Mouse (Mus musculus): Measurements from ENCODE around the gene Paf1. TPM values are rescaled to one million over a fixed set of nuclear protein-coding genes. Genes with fewer than 3 reads are reported as not detected.
A peak's percentile ranks its signal among the peaks of the same experiment; 100 is the strongest.

Gene Paf1
- polyA plus RNA-seq (2012; rRNA removed), result 25.2 and 40.4 TPM in 2 replicates
- polyA plus RNA-seq (2014; fragmentation: Nextera tagmentation; extraction: Ambion mirVana), result 15.0 and 18.3 TPM in 2 replicates

GRCm38 (mm10) chr7:28392429-28393271, at the start of gene Paf1, which contains the start of gene Med29:
TSS of gene Paf1 (plus strand) at chr7:28392951.
TSS of gene Med29 (minus strand) at chr7:28392708.
- ATAC-seq (ENCODE audit: insufficient read depth), result peak; percentile 98
- Histone ChIP-seq H3K4me3 (ENCODE audit: insufficient read depth in 1 of 2, low read depth in 2 of 2, low read length in 2 of 2) (peak within 1 kb of the TSS; percentile 74 to 79), H3K9me3 (ENCODE audit: control insufficient read depth, low read length) (no peaks in the 10 kb centered on the region), H3K27me3 (ENCODE audit: control insufficient read depth, insufficient read depth, low read length) (no peaks in the 10 kb centered on the region), H3K27ac (peak within 1 kb of the TSS; percentile 9), H3K36me3 (replicated peaks; ENCODE audit: control insufficient read depth, insufficient read depth, low read depth) (peaks cover 16% of the 10 kb centered on the region), H3K4me1 (replicated peaks; ENCODE audit: control insufficient read depth in 2 of 2, insufficient read depth in 2 of 2, low read length in 1 of 2) (peaks cover 8 to 10% of the 10 kb centered on the region in 2 experiments), H3K9ac (replicated peaks) (peak within 1 kb of the TSS; percentile 76), H3K4me2 (ENCODE audit: low read depth) (peak within 1 kb of the TSS; percentile 93)
- DNase-seq (ENCODE audit: low read depth in 3 of 3, low spot score in 3 of 3), result peak; percentile 99 to 100 (median 99)
- TF ChIP-seq EP300 (IDR thresholded peaks at IDR 0.05; ENCODE audit: low read depth), result no peak; the same call in 1 of the 2 replicates
- no peak for TF ChIP-seq CTCF (IDR thresholded peaks at IDR 0.05; ENCODE audit: low read depth)
- whole genome bisulfite sequencing (ENCODE audit: insufficient replicate concordance), result under 1% methylated on average over 58 of the region's 58 CpGs

GRCm38 (mm10) chr7:28344637-28345036, 48.1 kb upstream of the Paf1 start:
- ATAC-seq (ENCODE audit: insufficient read depth) (no peak), DNase-seq (ENCODE audit: low read depth in 3 of 3, low spot score in 3 of 3) (peak; percentile 60 to 64 (median 61))
- TF ChIP-seq EP300 (IDR thresholded peaks at IDR 0.05; ENCODE audit: low read depth) (no peak), CTCF (IDR thresholded peaks at IDR 0.05; ENCODE audit: low read depth) (peak; percentile 89)
- Histone ChIP-seq H3K4me1 (replicated peaks; ENCODE audit: control insufficient read depth in 2 of 2, insufficient read depth in 2 of 2, low read length in 1 of 2) (peaks cover 3 to 16% of the 10 kb centered on the region in 2 experiments), H3K9me3 (ENCODE audit: control insufficient read depth, low read length) (no peaks in the 10 kb centered on the region), H3K4me3 (ENCODE audit: insufficient read depth in 1 of 2, low read depth in 2 of 2, low read length in 2 of 2) (no peak overlapping the region), H3K36me3 (replicated peaks; ENCODE audit: control insufficient read depth, insufficient read depth, low read depth) (no peaks in the 10 kb centered on the region), H3K27ac (no peak overlapping the region), H3K9ac (replicated peaks) (no peak overlapping the region), H3K27me3 (ENCODE audit: control insufficient read depth, insufficient read depth, low read length) (no peaks in the 10 kb centered on the region), H3K4me2 (ENCODE audit: low read depth) (no peak overlapping the region)
- 3% methylated on average over 4 of the region's 4 CpGs for WGBS (ENCODE audit: insufficient replicate concordance)

- no peak for TF ChIP-seq CTCF (IDR thresholded peaks at IDR 0.05; ENCODE audit: low read depth)
- TF ChIP-seq EP300 (IDR thresholded peaks at IDR 0.05; ENCODE audit: low read depth), result no peak
- H3K4me1 ChIP-seq (replicated peaks; ENCODE audit: control insufficient read depth in 2 of 2, insufficient read depth in 2 of 2, low read length in 1 of 2), result peaks cover 14 to 22% of the 10 kb centered on the region in 2 experiments
- H3K27me3 ChIP-seq (ENCODE audit: control insufficient read depth, insufficient read depth, low read length), result no peaks in the 10 kb centered on the region
- DNase-seq (ENCODE audit: low read depth in 3 of 3, low spot score in 3 of 3) (no peak), ATAC-seq (ENCODE audit: insufficient read depth) (no peak)
- H3K9ac ChIP-seq (replicated peaks), result no peak overlapping the region
- H3K4me3 ChIP-seq (ENCODE audit: insufficient read depth in 1 of 2, low read depth in 2 of 2, low read length in 2 of 2), result no peak overlapping the region
- H3K27ac ChIP-seq, result no peak overlapping the region
- peaks cover 12% of the 10 kb centered on the region for H3K36me3 ChIP-seq (replicated peaks; ENCODE audit: control insufficient read depth, insufficient read depth, low read depth)
- H3K4me2 ChIP-seq (ENCODE audit: low read depth), result no peak overlapping the region
- H3K9me3 ChIP-seq (ENCODE audit: control insufficient read depth, low read length), result no peaks in the 10 kb centered on the region
- WGBS (ENCODE audit: insufficient replicate concordance), result 66% methylated on average over 3 of the region's 3 CpGs
Observed at GRCm38 (mm10) chr7:28347746-28348145, 45.0 kb upstream of the Paf1 start.

- 76% methylated on average over 7 of the region's 7 CpGs for WGBS (ENCODE audit: insufficient replicate concordance)
- Histone ChIP-seq H3K9me3 (ENCODE audit: control insufficient read depth, low read length) (no peaks in the 10 kb centered on the region), H3K4me1 (replicated peaks; ENCODE audit: control insufficient read depth in 2 of 2, insufficient read depth in 2 of 2, low read length in 1 of 2) (peaks cover 14 to 22% of the 10 kb centered on the region in 2 experiments), H3K4me3 (ENCODE audit: insufficient read depth in 1 of 2, low read depth in 2 of 2, low read length in 2 of 2) (no peak overlapping the region), H3K27me3 (ENCODE audit: control insufficient read depth, insufficient read depth, low read length) (no peaks in the 10 kb centered on the region), H3K36me3 (replicated peaks; ENCODE audit: control insufficient read depth, insufficient read depth, low read depth) (peaks cover 21% of the 10 kb centered on the region), H3K27ac (no peak overlapping the region), H3K4me2 (ENCODE audit: low read depth) (no peak overlapping the region), H3K9ac (replicated peaks) (no peak overlapping the region)
- DNase-seq (ENCODE audit: low read depth in 3 of 3, low spot score in 3 of 3) (no peak), ATAC-seq (ENCODE audit: insufficient read depth) (no peak)
- 0 out of 2 replicates have a peak, but pooled peaks have one; percentile 18 for TF ChIP-seq CTCF (IDR thresholded peaks at IDR 0.05; ENCODE audit: low read depth)
- TF ChIP-seq EP300 (IDR thresholded peaks at IDR 0.05; ENCODE audit: low read depth), result no peak
Observed at GRCm38 (mm10) chr7:28348601-28349000, 44.1 kb upstream of the Paf1 start.

All from liver, embryonic 14.5 days (tissue).